Mouse (Mus musculus) myocyte (in vitro differentiated cells): ENCODE results near the gene 2310034G01Rik. TPM values are rescaled to one million over a fixed set of nuclear protein-coding genes. Genes with fewer than 3 reads are reported as not detected.

Experiments
- H3K27me3 ChIP-seq: one replicate; pipeline ENCODE4 v1.6.1; 2011; ENCODE audit not compliant: control insufficient read depth, insufficient read depth, insufficient read length
- H3K36me3 ChIP-seq: one replicate; pipeline ENCODE4 v1.6.1; 2011; ENCODE audit not compliant: control insufficient read depth, insufficient read depth
- H3K4me2 ChIP-seq: one replicate; pipeline ENCODE4 v1.6.1; 2011; ENCODE audit warnings: low read depth, control low read depth
- H3K4me3 ChIP-seq: one replicate; pipeline ENCODE4 v1.5.1; 2011; ENCODE audit warnings: mild to moderate bottlenecking, control low read depth, moderate library complexity
- H3K79me2 ChIP-seq: one replicate; pipeline ENCODE4 v1.6.1; 2011; ENCODE audit not compliant: control insufficient read depth, insufficient read depth
- H3ac ChIP-seq: one replicate; pipeline ENCODE4 v1.6.1; 2011; ENCODE audit not compliant: control insufficient read depth, insufficient read length
- CEBPB ChIP-seq: IDR thresholded peaks from 2 replicates; pipeline ENCODE4 v1.6.1; 2011; ENCODE audit warnings: mild to moderate bottlenecking, moderate library complexity; ENCODE audit not compliant: poor library complexity, insufficient read depth, severe bottlenecking
- E2F4 ChIP-seq: IDR thresholded peaks from one replicate; pipeline ENCODE4 v1.6.1; 2011; ENCODE audit warnings: mild to moderate bottlenecking, control low read depth, moderate library complexity; ENCODE audit not compliant: insufficient read depth
- MAX ChIP-seq: IDR thresholded peaks from one replicate; pipeline ENCODE4 v1.6.1; 2011; ENCODE audit warnings: low read depth, mild to moderate bottlenecking, control low read depth
- MYOD1 ChIP-seq, 3 experiments: IDR thresholded peaks; one replicate each; pipeline ENCODE4 v1.6.1; 2011; ENCODE audit warnings: control low read depth in 2 of 3, low read depth in 2 of 3, mild to moderate bottlenecking in 2 of 3, moderate library complexity in 1 of 3; ENCODE audit not compliant: insufficient read length in 2 of 3, control insufficient read depth in 1 of 3
- MYOG ChIP-seq, 3 experiments: IDR thresholded peaks; one replicate each; pipeline ENCODE4 v1.6.1; 2011; ENCODE audit warnings: control low read depth in 2 of 3, low read depth in 2 of 3, mild to moderate bottlenecking in 2 of 3; ENCODE audit not compliant: insufficient read length in 2 of 3, control insufficient read depth in 1 of 3, insufficient read depth in 1 of 3
- POLR2A ChIP-seq: IDR thresholded peaks from one replicate; pipeline ENCODE4 v1.6.1; 2011; ENCODE audit warnings: low read depth, mild to moderate bottlenecking, control low read depth, moderate library complexity; ENCODE audit not compliant: insufficient read length
- POLR2AphosphoS2 ChIP-seq: IDR thresholded peaks from one replicate; pipeline ENCODE4 v1.6.1; 2011; ENCODE audit warnings: low read depth, control low read depth; ENCODE audit not compliant: insufficient read length
- REST ChIP-seq: IDR thresholded peaks from one replicate; pipeline ENCODE4 v1.6.1; 2011; ENCODE audit warnings: mild to moderate bottlenecking, control low read depth, moderate library complexity; ENCODE audit not compliant: insufficient read depth, insufficient read length
- SRF ChIP-seq: IDR thresholded peaks from one replicate; pipeline ENCODE4 v1.6.1; 2011; ENCODE audit warnings: low read depth; ENCODE audit not compliant: control insufficient read depth, insufficient read length
- TCF12 ChIP-seq: IDR thresholded peaks from one replicate; pipeline ENCODE4 v1.6.1; 2011; ENCODE audit warnings: mild to moderate bottlenecking, control low read depth; ENCODE audit not compliant: poor library complexity, insufficient read depth, severe bottlenecking
- TCF3 ChIP-seq: IDR thresholded peaks from one replicate; pipeline ENCODE4 v1.6.1; 2011; ENCODE audit warnings: low read depth, control low read depth; ENCODE audit not compliant: insufficient read length
- USF1 ChIP-seq: IDR thresholded peaks from one replicate; pipeline ENCODE4 v1.6.1; 2011; ENCODE audit warnings: low read depth, mild to moderate bottlenecking, control low read depth, moderate library complexity
- polyA plus RNA-seq: library from polyadenylated mRNA; unstranded; fragments of >200 nt; fragmentation: generic; extraction: Trizol; gene quantifications from one replicate; pipeline ENCODE4 v1.2.1, GENCODE M21; 2012; ENCODE audit warnings: missing spikeins

2310034G01Rik gene
- polyA plus RNA-seq, 1 experiment, result 1.2 TPM

GRCm38 (mm10) chr19:46362104-46362503, 12.0 kb upstream of the 2310034G01Rik start:
- no peaks in the 10 kb centered on the region for H3K79me2 ChIP-seq
- H3K4me2 ChIP-seq, result no peak overlapping the region
- TF ChIP-seq USF1, result no peak
- TF ChIP-seq POLR2A, result no peak
- H3K4me3 ChIP-seq, result no peak overlapping the region
- H3ac ChIP-seq, result no peak overlapping the region
- no peaks in the 10 kb centered on the region for H3K27me3 ChIP-seq
- H3K36me3 ChIP-seq, result no peaks in the 10 kb centered on the region

- H3K36me3 ChIP-seq, result no peaks in the 10 kb centered on the region
- TF ChIP-seq POLR2A (no peak), MAX (no peak), E2F4 (no peak), MYOD1 (IDR thresholded peaks at IDR 0.05; ENCODE audit: control insufficient read depth in 1 of 3, insufficient read length in 2 of 3, low read depth in 2 of 3) (no peak), SRF (no peak), TCF3 (no peak), REST (no peak), MYOG (IDR thresholded peaks at IDR 0.05; ENCODE audit: control insufficient read depth in 1 of 3, insufficient read depth in 1 of 3, insufficient read length in 2 of 3, low read depth in 2 of 3) (no peak), CEBPB (no peak), USF1 (no peak)
- H3K27me3 ChIP-seq, result no peaks in the 10 kb centered on the region
- no peak overlapping the region for H3K4me2 ChIP-seq
- no peak overlapping the region for H3K4me3 ChIP-seq
- no peaks in the 10 kb centered on the region for H3K79me2 ChIP-seq
- no peak overlapping the region for H3ac ChIP-seq
These were observed 8.3 kb upstream of the 2310034G01Rik start for GRCm38 (mm10) chr19:46358381-46358780.

GRCm38 (mm10) chr19:46357344-46358280, 7.5 kb upstream of the 2310034G01Rik start:
- no peak for TF ChIP-seq POLR2A
- TF ChIP-seq MYOG (IDR thresholded peaks at IDR 0.05; ENCODE audit: control insufficient read depth in 1 of 3, insufficient read depth in 1 of 3, insufficient read length in 2 of 3, low read depth in 2 of 3), result no peak
- TF ChIP-seq MYOD1 (IDR thresholded peaks at IDR 0.05; ENCODE audit: control insufficient read depth in 1 of 3, insufficient read length in 2 of 3, low read depth in 2 of 3), result no peak
- TF ChIP-seq USF1, result no peak
- no peak for TF ChIP-seq POLR2AphosphoS2
- no peak for TF ChIP-seq MAX
- TF ChIP-seq REST, result no peak
- no peak for TF ChIP-seq TCF3
- TF ChIP-seq E2F4, result no peak
- TF ChIP-seq TCF12, result no peak
- no peak for TF ChIP-seq CEBPB
- TF ChIP-seq SRF, result no peak
- Histone ChIP-seq H3K27me3 (no peaks in the 10 kb centered on the region), H3K4me2 (peak overlapping the region; percentile 73), H3ac (no peak overlapping the region), H3K36me3 (no peaks in the 10 kb centered on the region), H3K79me2 (no peaks in the 10 kb centered on the region), H3K4me3 (peak overlapping the region; percentile 7)

- H3ac ChIP-seq, result no peak overlapping the region
- no peaks in the 10 kb centered on the region for H3K27me3 ChIP-seq
- H3K4me2 ChIP-seq, result peak overlapping the region; percentile 73
- H3K4me3 ChIP-seq, result peak overlapping the region; percentile 7
- no peaks in the 10 kb centered on the region for H3K36me3 ChIP-seq
- H3K79me2 ChIP-seq, result no peaks in the 10 kb centered on the region
- peak; percentile 59 for TF ChIP-seq USF1
- peak in 1 of 3 experiments; percentile 34 for TF ChIP-seq MYOG (IDR thresholded peaks at IDR 0.05; ENCODE audit: control insufficient read depth in 1 of 3, insufficient read depth in 1 of 3, insufficient read length in 2 of 3, low read depth in 2 of 3)
- TF ChIP-seq MYOD1 (IDR thresholded peaks at IDR 0.05; ENCODE audit: control insufficient read depth in 1 of 3, insufficient read length in 2 of 3, low read depth in 2 of 3), result peak in 1 of 3 experiments; percentile 63
- TF ChIP-seq TCF12, result no peak
These were observed 6.6 kb upstream of the 2310034G01Rik start for GRCm38 (mm10) chr19:46356701-46357138.

- Histone ChIP-seq H3K27me3 (no peaks in the 10 kb centered on the region), H3K36me3 (no peaks in the 10 kb centered on the region), H3ac (peak overlapping the region; percentile 56), H3K79me2 (no peaks in the 10 kb centered on the region), H3K4me3 (peak overlapping the region; percentile 25), H3K4me2 (peak overlapping the region; percentile 87)
- no peak for TF ChIP-seq MYOG (IDR thresholded peaks at IDR 0.05; ENCODE audit: control insufficient read depth in 1 of 3, insufficient read depth in 1 of 3, insufficient read length in 2 of 3, low read depth in 2 of 3)
- no peak for TF ChIP-seq TCF3
- no peak for TF ChIP-seq REST
- TF ChIP-seq TCF12, result no peak
- TF ChIP-seq USF1, result no peak
- TF ChIP-seq E2F4, result no peak
- TF ChIP-seq POLR2AphosphoS2, result no peak
- no peak for TF ChIP-seq SRF
- no peak for TF ChIP-seq MAX
- no peak for TF ChIP-seq POLR2A
- TF ChIP-seq MYOD1 (IDR thresholded peaks at IDR 0.05; ENCODE audit: control insufficient read depth in 1 of 3, insufficient read length in 2 of 3, low read depth in 2 of 3), result no peak
- no peak for TF ChIP-seq CEBPB
These were observed 552 bp downstream of the 2310034G01Rik start for GRCm38 (mm10) chr19:46349550-46349949.
